Mouse (Mus musculus) bone marrow macrophage, adult 2 months (primary cell): ENCODE results near the gene Aqp9. TPM values are rescaled to one million over a fixed set of nuclear protein-coding genes. Genes with fewer than 3 reads are reported as not detected.

Experiments used
- H3K27ac ChIP-seq: 2 replicates; pipeline ENCODE4 v1.5.1; 2012; ENCODE audit warnings: low read depth, low read length; ENCODE audit not compliant: insufficient read depth
- H3K4me1 ChIP-seq: 2 replicates; pipeline ENCODE4 v1.6.1; 2012; ENCODE audit warnings: low read length; ENCODE audit not compliant: control insufficient read depth, insufficient read depth
- H3K4me3 ChIP-seq: 2 replicates; pipeline ENCODE4 v1.5.1; 2012; ENCODE audit warnings: mild to moderate bottlenecking, low read length, moderate library complexity; ENCODE audit not compliant: insufficient read depth
- CTCF ChIP-seq: IDR thresholded peaks from 2 replicates; pipeline ENCODE4 v1.5.1; 2012; ENCODE audit warnings: low read depth, mild to moderate bottlenecking, low read length, moderate library complexity
- POLR2A ChIP-seq: IDR thresholded peaks from 2 replicates; pipeline ENCODE4 v1.6.1; 2012; ENCODE audit warnings: mild to moderate bottlenecking, low read depth, low read length, borderline replicate concordance
- polyA plus RNA-seq: library from polyadenylated mRNA; stranded (reverse); fragments of >200 nt; gene quantifications from 2 replicates; pipeline ENCODE4 v1.2.4, GENCODE M21; 2012; ENCODE audit not compliant: missing spikeins, insufficient read depth, insufficient read length

The Aqp9 gene
- polyA plus RNA-seq, 1 experiment, result 0.20 TPM

- no peak for TF ChIP-seq CTCF
- no peak for TF ChIP-seq POLR2A
- H3K4me3 ChIP-seq, result no peak overlapping the region
- H3K4me1 ChIP-seq, result no peaks in the 10 kb centered on the region
- no peak overlapping the region for H3K27ac ChIP-seq
Observed at GRCm38 (mm10) chr9:71113166-71113565, 55.3 kb downstream of the Aqp9 start.

- H3K27ac ChIP-seq, result no peak overlapping the region
- TF ChIP-seq CTCF (no peak), POLR2A (no peak)
- H3K4me1 ChIP-seq, result no peaks in the 10 kb centered on the region
- no peak overlapping the region for H3K4me3 ChIP-seq
Observed at GRCm38 (mm10) chr9:71103521-71103920, 65.0 kb downstream of the Aqp9 start.

- H3K4me1 ChIP-seq, result no peaks in the 10 kb centered on the region
- H3K4me3 ChIP-seq, result no peak overlapping the region
- TF ChIP-seq POLR2A (no peak), CTCF (no peak)
- H3K27ac ChIP-seq, result no peak overlapping the region
Observed at GRCm38 (mm10) chr9:71094066-71094465, 74.4 kb downstream of the Aqp9 start.

- no peaks in the 10 kb centered on the region for H3K4me1 ChIP-seq
- no peak overlapping the region for H3K27ac ChIP-seq
- no peak overlapping the region for H3K4me3 ChIP-seq
- no peak for TF ChIP-seq POLR2A
- peak; percentile 73 for TF ChIP-seq CTCF
Observed at GRCm38 (mm10) chr9:71092038-71092437, 76.4 kb downstream of the Aqp9 start.

- H3K27ac ChIP-seq, result no peak overlapping the region
- TF ChIP-seq POLR2A, result no peak
- TF ChIP-seq CTCF, result no peak
- H3K4me3 ChIP-seq, result no peak overlapping the region
- peaks cover 25% of the 10 kb centered on the region for H3K4me1 ChIP-seq
Observed at GRCm38 (mm10) chr9:71079201-71079600, 89.3 kb downstream of the Aqp9 start.

- Histone ChIP-seq H3K4me3 (no peak overlapping the region), H3K4me1 (peaks cover 25% of the 10 kb centered on the region), H3K27ac (no peak overlapping the region)
- TF ChIP-seq CTCF (no peak), POLR2A (no peak)
Observed at GRCm38 (mm10) chr9:71077251-71077825, 91.1 kb downstream of the Aqp9 start.

- Histone ChIP-seq H3K4me1 (peaks cover 25% of the 10 kb centered on the region), H3K27ac (no peak overlapping the region), H3K4me3 (no peak overlapping the region)
- TF ChIP-seq POLR2A, result no peak
- TF ChIP-seq CTCF, result no peak
Observed at GRCm38 (mm10) chr9:71076201-71076648, 92.3 kb downstream of the Aqp9 start.

- Histone ChIP-seq H3K4me3 (no peak overlapping the region), H3K27ac (no peak overlapping the region), H3K4me1 (peaks cover 25% of the 10 kb centered on the region)
- TF ChIP-seq CTCF, result peak; percentile 46
- no peak for TF ChIP-seq POLR2A
Observed at GRCm38 (mm10) chr9:71073831-71074230, 94.7 kb downstream of the Aqp9 start.

- no peak overlapping the region for H3K27ac ChIP-seq
- TF ChIP-seq POLR2A (no peak), CTCF (no peak)
- H3K4me1 ChIP-seq, result peaks cover 25% of the 10 kb centered on the region
- no peak overlapping the region for H3K4me3 ChIP-seq
Observed at GRCm38 (mm10) chr9:71073076-71073475, 95.4 kb downstream of the Aqp9 start.

- Histone ChIP-seq H3K27ac (no peak overlapping the region), H3K4me1 (peaks cover 20% of the 10 kb centered on the region), H3K4me3 (no peak overlapping the region)
- TF ChIP-seq POLR2A, result no peak
- no peak for TF ChIP-seq CTCF
Observed at GRCm38 (mm10) chr9:71072502-71072901, 96.0 kb downstream of the Aqp9 start.
